Mouse (Mus musculus): ENCODE measurements around the gene Bicdl2. TPM values are rescaled to one million over a fixed set of nuclear protein-coding genes. Genes with fewer than 3 reads are reported as not detected.

Gene Bicdl2
- polyA plus RNA-seq, 1 experiment from 2014 or later: 1.7 TPM

DNA sequence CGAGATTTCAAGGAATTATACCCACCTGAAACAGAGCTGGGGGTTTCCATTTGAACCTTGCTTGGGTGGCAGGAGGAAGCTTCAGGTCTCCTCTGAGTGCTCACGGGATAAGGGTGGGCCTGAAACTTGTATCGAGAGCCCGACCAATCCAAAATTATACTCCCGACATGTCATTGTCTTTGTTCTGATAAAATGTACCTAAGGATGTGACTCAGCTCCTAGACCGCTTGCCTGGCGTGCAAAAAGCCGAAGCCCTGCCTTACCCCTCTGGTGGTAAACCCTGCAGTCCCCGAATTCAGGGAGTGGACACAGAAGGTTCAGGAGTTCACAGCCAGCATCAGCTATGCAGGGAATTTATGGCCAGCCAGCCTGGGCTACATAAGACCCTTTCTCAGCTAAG is 20.0 kb downstream of the Bicdl2 start:
- H3K4me1 ChIP-seq (ENCODE audit: insufficient read depth, low read length): peaks cover 51% of the 10 kb centered on the region
- peak overlapping the region; percentile 74 for H3K9ac ChIP-seq (replicated peaks; ENCODE audit: low read length)
- H3K36me3 ChIP-seq (ENCODE audit: insufficient read depth, low read length): no peaks in the 10 kb centered on the region
- 64% methylated on average over 9 of the region's 9 CpGs for WGBS
- H3K4me3 ChIP-seq (ENCODE audit: low read length): peak overlapping the region; percentile 52
- ATAC-seq (ENCODE audit: low FRiP score, low TSS enrichment): no peak
- H3K4me2 ChIP-seq (replicated peaks; ENCODE audit: low read depth, low read length): peak overlapping the region; percentile 56
- peaks cover 43% of the 10 kb centered on the region for H3K27me3 ChIP-seq (ENCODE audit: insufficient read depth, low read length)
- no peaks in the 10 kb centered on the region for H3K9me3 ChIP-seq (ENCODE audit: low read length)
- peak overlapping the region; percentile 54 for H3K27ac ChIP-seq (ENCODE audit: low read length)

DNA sequence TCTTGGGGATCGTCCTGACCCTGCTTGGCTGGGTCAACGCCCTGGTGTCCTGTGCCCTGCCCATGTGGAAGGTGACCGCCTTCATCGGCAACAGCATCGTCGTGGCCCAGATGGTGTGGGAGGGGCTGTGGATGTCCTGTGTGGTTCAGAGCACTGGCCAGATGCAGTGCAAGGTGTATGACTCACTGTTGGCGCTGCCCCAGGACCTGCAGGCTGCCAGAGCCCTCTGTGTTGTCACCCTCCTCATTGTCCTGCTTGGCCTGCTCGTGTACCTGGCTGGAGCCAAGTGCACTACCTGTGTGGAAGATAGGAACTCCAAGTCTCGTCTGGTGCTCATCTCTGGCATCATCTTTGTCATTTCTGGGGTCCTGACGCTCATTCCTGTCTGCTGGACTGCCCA is 20.8 kb downstream of the Bicdl2 start:
- Histone ChIP-seq H3K4me3 (ENCODE audit: low read length) (peak overlapping the region; percentile 52; the same call in 1 of the 2 replicates), H3K27me3 (ENCODE audit: insufficient read depth, low read length) (peaks cover 43% of the 10 kb centered on the region), H3K4me1 (ENCODE audit: insufficient read depth, low read length) (peaks cover 43% of the 10 kb centered on the region), H3K9me3 (ENCODE audit: low read length) (no peaks in the 10 kb centered on the region), H3K9ac (replicated peaks; ENCODE audit: low read length) (0 out of 2 replicates have a peak overlapping the region, but pooled peaks have one; percentile 13), H3K27ac (ENCODE audit: low read length) (peak overlapping the region; percentile 86; the same call in 1 of the 2 replicates), H3K36me3 (ENCODE audit: insufficient read depth, low read length) (no peaks in the 10 kb centered on the region), H3K4me2 (replicated peaks; ENCODE audit: low read depth, low read length) (peak overlapping the region; percentile 56)
- 46% methylated on average over 10 of the region's 10 CpGs for WGBS
- ATAC-seq (ENCODE audit: low FRiP score, low TSS enrichment): no peak

DNA sequence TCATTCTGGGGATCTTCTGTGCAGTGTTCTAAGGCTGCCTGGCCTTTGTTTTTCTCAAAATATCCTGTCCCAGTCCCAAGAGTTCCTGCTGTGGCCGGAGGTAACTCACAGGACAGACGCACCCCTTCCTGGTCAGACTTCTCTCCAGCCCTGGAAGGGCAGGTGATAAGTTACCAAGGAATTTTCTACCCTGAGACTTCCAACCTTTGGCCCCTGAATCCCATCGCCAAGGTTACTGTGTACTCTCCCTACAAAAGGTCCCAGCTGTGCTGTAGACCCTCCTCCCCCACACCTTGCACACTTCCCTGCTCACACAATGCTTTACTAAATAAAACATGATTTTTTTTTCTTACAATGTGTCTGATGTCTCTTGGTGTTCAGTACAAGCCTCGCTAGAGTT is 21.8 kb downstream of the Bicdl2 start:
- no peaks in the 10 kb centered on the region for H3K9me3 ChIP-seq (ENCODE audit: low read length)
- peak; percentile 14; the same call in 1 of the 2 replicates for ATAC-seq (ENCODE audit: low FRiP score, low TSS enrichment)
- H3K4me2 ChIP-seq (replicated peaks; ENCODE audit: low read depth, low read length): peak overlapping the region; percentile 56
- H3K9ac ChIP-seq (replicated peaks; ENCODE audit: low read length): peak overlapping the region; percentile 58
- H3K36me3 ChIP-seq (ENCODE audit: insufficient read depth, low read length): no peaks in the 10 kb centered on the region
- peak overlapping the region; percentile 49 for H3K4me3 ChIP-seq (ENCODE audit: low read length)
- peaks cover 41% of the 10 kb centered on the region for H3K27me3 ChIP-seq (ENCODE audit: insufficient read depth, low read length)
- peak overlapping the region; percentile 86 for H3K27ac ChIP-seq (ENCODE audit: low read length)
- 28% methylated on average over 4 of the region's 4 CpGs for WGBS
- peaks cover 37% of the 10 kb centered on the region for H3K4me1 ChIP-seq (ENCODE audit: insufficient read depth, low read length)

- Histone ChIP-seq H3K27ac (ENCODE audit: low read length) (peak overlapping the region; percentile 86), H3K36me3 (ENCODE audit: insufficient read depth, low read length) (no peaks in the 10 kb centered on the region), H3K9me3 (ENCODE audit: low read length) (no peaks in the 10 kb centered on the region), H3K4me1 (ENCODE audit: insufficient read depth, low read length) (peaks cover 36% of the 10 kb centered on the region), H3K4me3 (ENCODE audit: low read length) (peak overlapping the region; percentile 49), H3K9ac (replicated peaks; ENCODE audit: low read length) (peak overlapping the region; percentile 58), H3K27me3 (ENCODE audit: insufficient read depth, low read length) (peaks cover 41% of the 10 kb centered on the region), H3K4me2 (replicated peaks; ENCODE audit: low read depth, low read length) (peak overlapping the region; percentile 56)
- WGBS: 52% methylated on average over 3 of the region's 3 CpGs
- ATAC-seq (ENCODE audit: low FRiP score, low TSS enrichment): no peak
Observed at GRCm38 (mm10) chr17:23682530-23682929, 22.2 kb downstream of the Bicdl2 start.

GRCm38 (mm10) chr17:23683226-23683625 is 22.9 kb downstream of the Bicdl2 start:
- no peaks in the 10 kb centered on the region for H3K36me3 ChIP-seq (ENCODE audit: insufficient read depth, low read length)
- H3K9ac ChIP-seq (replicated peaks; ENCODE audit: low read length): peak overlapping the region; percentile 58
- H3K4me3 ChIP-seq (ENCODE audit: low read length): peak overlapping the region; percentile 49
- ATAC-seq (ENCODE audit: low FRiP score, low TSS enrichment): peak; percentile 17
- 3% methylated on average over 15 of the region's 15 CpGs for WGBS
- no peaks in the 10 kb centered on the region for H3K9me3 ChIP-seq (ENCODE audit: low read length)
- peak overlapping the region; percentile 86 for H3K27ac ChIP-seq (ENCODE audit: low read length)
- H3K27me3 ChIP-seq (ENCODE audit: insufficient read depth, low read length): peaks cover 41% of the 10 kb centered on the region
- H3K4me2 ChIP-seq (replicated peaks; ENCODE audit: low read depth, low read length): peak overlapping the region; percentile 56
- H3K4me1 ChIP-seq (ENCODE audit: insufficient read depth, low read length): peaks cover 34% of the 10 kb centered on the region

- peak; percentile 92 for ATAC-seq (ENCODE audit: low FRiP score, low TSS enrichment)
- Histone ChIP-seq H3K27me3 (ENCODE audit: insufficient read depth, low read length) (peaks cover 36% of the 10 kb centered on the region), H3K9ac (replicated peaks; ENCODE audit: low read length) (peak within 1 kb of the TSS; percentile 58), H3K4me2 (replicated peaks; ENCODE audit: low read depth, low read length) (peak within 1 kb of the TSS; percentile 56), H3K36me3 (ENCODE audit: insufficient read depth, low read length) (no peaks in the 10 kb centered on the region), H3K9me3 (ENCODE audit: low read length) (no peaks in the 10 kb centered on the region), H3K4me3 (ENCODE audit: low read length) (peak within 1 kb of the TSS; percentile 49), H3K27ac (ENCODE audit: low read length) (peak within 1 kb of the TSS; percentile 91), H3K4me1 (ENCODE audit: insufficient read depth, low read length) (peaks cover 34% of the 10 kb centered on the region)
- WGBS: 7% methylated on average over 15 of the region's 15 CpGs
Observed at GRCm38 (mm10) chr17:23683856-23684672, 23.8 kb downstream of the Bicdl2 start, which contains the start of gene Cldn9. Gene Cldn9 (minus strand): TSS chr17:23684026.

GRCm38 (mm10) chr17:23694491-23694890 is 34.2 kb downstream of the Bicdl2 start:
- H3K9ac ChIP-seq (replicated peaks; ENCODE audit: low read length): no peak overlapping the region
- H3K9me3 ChIP-seq (ENCODE audit: low read length): no peaks in the 10 kb centered on the region
- 68% methylated on average over 1 of the region's 1 CpGs for WGBS
- H3K27ac ChIP-seq (ENCODE audit: low read length): peak overlapping the region; percentile 51; the same call in 1 of the 2 replicates
- ATAC-seq (ENCODE audit: low FRiP score, low TSS enrichment): peak; percentile 36; the same call in 1 of the 2 replicates
- H3K36me3 ChIP-seq (ENCODE audit: insufficient read depth, low read length): no peaks in the 10 kb centered on the region
- no peak overlapping the region for H3K4me3 ChIP-seq (ENCODE audit: low read length)
- H3K27me3 ChIP-seq (ENCODE audit: insufficient read depth, low read length): peaks cover 2% of the 10 kb centered on the region; the same call in 1 of the 2 replicates
- H3K4me1 ChIP-seq (ENCODE audit: insufficient read depth, low read length): peaks cover 42% of the 10 kb centered on the region
- H3K4me2 ChIP-seq (replicated peaks; ENCODE audit: low read depth, low read length): no peak overlapping the region

- H3K27me3 ChIP-seq (ENCODE audit: insufficient read depth, low read length): peaks cover 8% of the 10 kb centered on the region; the same call in 1 of the 2 replicates
- peak; percentile 68 for ATAC-seq (ENCODE audit: low FRiP score, low TSS enrichment)
- no peak overlapping the region for H3K9ac ChIP-seq (replicated peaks; ENCODE audit: low read length)
- H3K27ac ChIP-seq (ENCODE audit: low read length): peak overlapping the region; percentile 81
- WGBS: 10% methylated on average over 3 of the region's 3 CpGs
- no peaks in the 10 kb centered on the region for H3K36me3 ChIP-seq (ENCODE audit: insufficient read depth, low read length)
- H3K4me3 ChIP-seq (ENCODE audit: low read length): no peak overlapping the region
- no peaks in the 10 kb centered on the region for H3K9me3 ChIP-seq (ENCODE audit: low read length)
- H3K4me2 ChIP-seq (replicated peaks; ENCODE audit: low read depth, low read length): no peak overlapping the region
- peaks cover 42% of the 10 kb centered on the region for H3K4me1 ChIP-seq (ENCODE audit: insufficient read depth, low read length)
Observed at GRCm38 (mm10) chr17:23695801-23696200, 35.5 kb downstream of the Bicdl2 start.

DNA sequence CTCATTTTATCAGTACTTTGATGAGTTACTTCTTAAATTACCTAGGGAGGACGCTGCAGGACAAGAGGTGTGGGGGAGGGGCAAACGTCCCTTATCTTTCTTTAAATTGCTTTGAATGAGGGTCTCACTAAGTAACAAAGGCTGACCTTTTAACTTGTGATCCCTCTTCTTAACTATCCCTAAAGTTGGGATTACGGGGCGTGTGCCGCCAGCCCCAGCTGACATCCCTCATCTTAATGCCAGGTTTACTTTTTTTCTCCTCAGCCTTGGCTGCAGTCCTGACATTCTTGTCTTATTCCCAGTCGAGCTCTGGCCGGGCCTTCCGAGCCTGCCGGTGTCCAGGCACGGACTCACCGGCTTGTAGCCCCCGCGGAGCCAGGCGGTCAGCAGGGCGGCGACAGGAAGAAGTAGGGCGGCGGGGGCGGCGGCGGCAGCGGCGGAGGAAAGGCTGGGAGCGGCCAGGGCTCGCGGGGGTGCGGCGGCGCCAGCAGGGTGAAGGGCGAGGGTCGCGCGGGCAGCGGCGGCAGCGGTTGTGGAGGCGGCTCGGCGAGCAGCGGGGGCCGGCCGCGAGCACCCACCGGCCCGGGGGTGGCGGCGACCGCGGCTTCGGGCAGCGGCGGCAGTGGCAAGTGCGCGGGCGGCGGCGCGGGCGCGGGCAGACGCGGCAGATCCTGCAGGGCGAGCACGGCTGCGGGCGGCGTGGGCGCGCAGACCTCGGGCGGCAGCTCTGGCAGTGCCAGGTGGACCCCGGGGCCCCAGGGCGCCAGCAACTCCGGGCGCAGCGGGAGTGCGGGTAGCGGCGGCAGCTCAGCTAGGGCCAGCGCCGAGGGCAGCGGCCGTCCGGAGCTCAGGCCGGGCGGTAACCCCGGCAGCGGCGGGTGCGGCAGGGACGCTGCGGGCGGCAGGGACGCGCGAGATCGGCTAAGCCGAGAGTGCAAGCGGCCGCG is 39.1 kb downstream of the Bicdl2 start:
- peak overlapping the region; percentile 61 for H3K4me3 ChIP-seq (ENCODE audit: low read length)
- H3K36me3 ChIP-seq (ENCODE audit: insufficient read depth, low read length): no peaks in the 10 kb centered on the region
- H3K4me1 ChIP-seq (ENCODE audit: insufficient read depth, low read length): peaks cover 34% of the 10 kb centered on the region
- peak overlapping the region; percentile 55; the same call in 1 of the 2 replicates for H3K27ac ChIP-seq (ENCODE audit: low read length)
- H3K9me3 ChIP-seq (ENCODE audit: low read length): no peaks in the 10 kb centered on the region
- peak overlapping the region; percentile 76 for H3K9ac ChIP-seq (replicated peaks; ENCODE audit: low read length)
- peak overlapping the region; percentile 99 for H3K4me2 ChIP-seq (replicated peaks; ENCODE audit: low read depth, low read length)
- ATAC-seq (ENCODE audit: low FRiP score, low TSS enrichment): peak; percentile 54
- whole genome bisulfite sequencing: under 1% methylated on average over 55 of the region's 101 CpGs
- H3K27me3 ChIP-seq (ENCODE audit: insufficient read depth, low read length): peaks cover 12% of the 10 kb centered on the region; the same call in 1 of the 2 replicates
